Mouse (Mus musculus) CH12F3 (cell line): ENCODE measurements at regions not wholly inside any gene's neighbourhood (a gene's known extent, or its start where the extent isn't known, plus 50 kb on each side); places are given as distances from the start of the nearest gene placed in this dataset.

ENCODE experiments used
- in situ Hi-C: fragments of 300-500 bp; cut with MboI; formaldehyde crosslinking; loops from 2 replicates; pipeline ENCODE4 v1.14.3; 2020; ENCODE audit warnings: low sequenced_read_pairs

DNA sequence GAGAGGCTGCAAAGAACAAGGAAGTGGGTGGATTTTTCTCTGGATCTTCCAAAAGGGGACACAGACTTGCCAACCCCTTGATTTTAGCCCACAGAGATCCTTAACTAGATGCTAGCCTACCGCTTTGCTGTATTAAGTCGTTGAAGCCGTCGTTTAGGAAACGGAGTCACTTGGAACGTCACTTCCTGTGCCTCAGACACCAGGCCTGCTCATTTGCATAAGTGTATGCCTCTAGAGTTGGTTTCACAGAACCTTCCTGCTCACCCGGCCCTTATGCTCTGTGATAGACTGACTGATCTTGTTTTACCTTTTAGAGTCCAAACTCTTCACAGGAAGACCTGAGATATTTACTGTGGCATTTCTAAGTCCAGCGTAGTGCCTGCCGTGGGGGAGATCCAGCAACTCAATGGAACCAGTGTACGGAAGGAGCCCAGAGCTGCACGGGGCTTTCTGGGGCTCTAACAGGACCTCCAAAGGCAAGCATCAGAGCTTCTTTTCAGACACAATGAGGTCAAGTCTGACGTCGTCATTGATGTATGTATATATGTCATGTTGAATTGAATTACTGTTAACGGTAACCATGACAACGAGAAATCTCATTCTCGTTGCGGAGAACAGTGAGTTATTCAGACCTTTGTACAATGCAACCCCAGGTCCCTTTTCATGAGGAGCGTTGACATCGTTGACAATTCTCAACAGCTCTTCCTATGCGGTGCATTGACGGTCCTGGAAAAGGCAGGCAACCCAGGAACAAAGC lies 72.2 kb upstream of the Ubl3 start:
- in situ Hi-C loops = no loop called here

DNA sequence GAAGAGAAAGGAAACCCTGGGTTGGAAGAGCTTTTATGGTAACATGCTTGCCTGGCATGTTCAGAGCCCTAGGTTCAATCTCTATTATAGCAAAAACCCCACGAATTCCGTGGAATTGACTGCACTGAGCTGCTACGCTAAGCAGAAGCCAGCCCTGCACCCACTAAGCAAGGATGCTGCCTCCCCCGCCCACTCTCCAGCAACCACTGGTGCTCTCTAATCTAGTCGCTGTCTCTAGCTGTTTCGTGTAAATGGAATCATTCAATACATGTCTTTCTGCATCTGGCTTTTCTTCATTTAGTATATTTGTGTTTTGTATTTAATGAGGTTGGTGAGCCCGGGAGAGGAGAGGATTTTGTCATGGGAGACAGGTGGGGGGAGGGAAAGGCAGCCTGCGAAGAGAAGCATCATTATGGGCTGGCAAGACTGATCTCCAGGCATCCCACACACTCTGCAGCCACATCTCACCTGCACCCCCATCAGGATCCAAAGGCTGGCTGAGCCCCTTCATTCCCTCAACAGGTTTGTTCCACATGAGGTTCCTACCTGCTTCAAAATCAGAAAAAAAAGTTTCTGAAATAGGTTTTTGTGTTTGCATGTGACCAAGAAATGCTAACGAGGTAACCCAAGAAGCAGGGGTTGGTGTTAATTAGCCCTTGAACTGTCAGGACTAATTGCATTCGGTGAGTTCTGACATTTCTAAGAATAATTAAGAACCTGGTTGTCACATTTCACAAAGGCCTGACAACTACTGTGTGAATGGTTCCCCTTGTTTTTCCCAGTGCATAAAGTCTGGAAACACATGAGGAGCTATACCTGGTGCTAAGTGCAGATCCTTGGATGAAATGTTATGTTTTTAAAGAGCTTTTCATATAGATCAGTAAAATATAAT lies 68.6 kb upstream of the Ubl3 start:
- in situ Hi-C loops = no loop called here

DNA sequence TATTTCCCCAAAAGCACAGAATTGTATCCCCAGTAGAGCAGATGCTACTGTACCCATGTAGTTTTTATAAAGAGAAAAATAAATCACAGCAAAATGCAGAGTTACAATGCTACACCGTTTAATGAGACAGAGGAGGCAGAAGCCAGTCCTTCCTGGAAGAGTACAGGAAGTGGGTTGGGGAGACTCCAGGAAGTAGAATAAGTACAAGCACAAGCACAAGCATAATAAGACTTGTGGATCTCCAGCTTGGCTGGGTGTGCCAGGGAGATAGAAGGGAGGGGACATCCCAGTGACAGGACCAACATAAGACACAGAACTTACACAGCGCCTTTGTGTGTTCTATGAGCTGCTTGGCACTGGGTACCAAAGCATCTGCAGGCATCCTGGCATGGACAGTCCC lies 67.3 kb upstream of the Ubl3 start:
- in situ Hi-C loops = no loop called here

DNA sequence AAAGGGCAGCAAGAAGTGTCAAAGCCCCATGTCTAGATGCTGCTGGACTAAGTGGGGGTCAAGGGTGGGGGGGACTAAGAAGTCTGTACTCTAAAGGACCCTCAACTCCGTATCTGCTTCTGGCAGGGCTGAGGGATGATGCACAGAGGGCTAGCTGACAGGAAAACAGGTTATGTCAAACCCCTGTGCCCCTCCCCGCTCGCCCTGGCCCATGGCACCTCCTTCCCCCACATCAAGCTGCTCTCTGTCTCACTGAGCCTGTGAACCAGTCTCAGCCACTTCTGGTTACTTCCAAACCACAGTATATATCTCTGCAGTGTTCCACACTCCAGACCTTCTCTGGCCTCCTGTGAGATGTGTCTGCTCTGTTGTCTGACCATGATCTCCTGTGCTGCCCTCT lies 63.8 kb upstream of the Ubl3 start:
- in situ Hi-C loops = no loop called here

DNA sequence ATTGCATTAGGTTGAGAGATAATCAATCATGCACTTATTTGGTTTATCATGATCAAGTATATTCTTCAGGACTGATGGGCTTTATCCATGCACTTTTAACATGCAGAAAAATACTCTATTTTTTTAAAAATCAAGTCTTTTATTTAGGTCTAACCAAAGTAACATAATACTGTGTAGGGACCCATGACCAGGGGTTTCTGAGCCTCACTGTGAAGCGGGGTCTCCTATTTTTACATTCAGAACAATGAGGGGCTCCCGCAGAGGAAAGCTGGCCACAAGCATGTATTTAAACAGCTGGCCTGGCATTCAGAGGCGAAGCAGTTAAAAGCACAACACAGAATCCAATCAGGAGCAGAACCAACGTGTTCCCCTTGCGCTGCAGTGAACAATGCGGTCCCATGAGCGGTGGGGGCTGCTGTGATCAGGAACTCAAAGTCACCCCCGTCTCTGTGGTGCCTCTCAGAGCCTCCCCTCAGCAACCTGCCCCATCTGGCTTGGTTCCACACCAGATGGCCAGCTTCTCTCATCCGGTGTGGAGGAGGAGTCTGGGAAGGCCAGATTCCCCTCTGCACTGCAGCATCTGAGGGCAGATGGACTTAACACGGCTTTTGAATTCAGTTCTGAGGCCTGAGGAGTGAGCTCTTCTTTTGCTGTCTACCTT lies 63.2 kb upstream of the Ubl3 start:
- in situ Hi-C loops = no loop called here

DNA sequence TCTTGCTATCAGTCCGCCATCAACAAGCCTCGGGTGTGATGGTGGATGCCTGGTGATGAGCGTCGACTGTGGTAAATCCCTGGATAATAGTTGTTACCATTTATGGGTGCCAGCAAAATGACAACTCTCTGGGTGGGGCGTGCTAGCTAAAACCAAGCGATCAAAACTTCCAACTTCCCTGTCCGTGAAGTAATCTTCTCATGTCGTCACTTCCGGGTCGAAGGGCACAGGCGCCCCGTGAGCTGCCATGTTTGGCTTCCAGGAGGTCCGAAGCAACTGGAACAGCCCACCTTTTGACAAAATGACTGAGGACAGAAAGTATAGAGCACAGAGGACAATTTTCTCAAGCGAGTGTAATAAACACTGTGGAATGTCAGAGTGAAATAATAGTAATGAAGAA lies 62.5 kb upstream of the Ubl3 start:
- in situ Hi-C loops = no loop called here

DNA sequence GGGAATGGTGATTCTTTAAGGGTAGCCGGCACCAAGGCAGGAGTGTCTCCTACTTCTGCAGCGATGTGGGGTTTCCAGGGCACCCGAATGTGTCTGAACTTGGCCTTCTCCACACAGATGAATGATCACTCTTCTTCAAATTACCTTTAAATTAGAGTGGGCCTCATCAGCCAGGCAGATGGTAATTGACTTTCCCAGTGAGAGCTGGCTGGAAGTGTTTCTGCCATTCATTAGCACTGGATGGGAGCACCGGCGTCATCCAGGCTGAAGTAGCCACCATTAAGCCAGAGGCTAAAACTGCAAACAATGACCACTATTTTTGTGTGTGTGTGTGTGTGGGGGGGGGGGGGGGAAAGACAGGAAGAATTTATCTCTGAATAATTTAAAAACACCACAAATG lies 58.7 kb upstream of the Ubl3 start:
- in situ Hi-C loops = no loop called here

DNA sequence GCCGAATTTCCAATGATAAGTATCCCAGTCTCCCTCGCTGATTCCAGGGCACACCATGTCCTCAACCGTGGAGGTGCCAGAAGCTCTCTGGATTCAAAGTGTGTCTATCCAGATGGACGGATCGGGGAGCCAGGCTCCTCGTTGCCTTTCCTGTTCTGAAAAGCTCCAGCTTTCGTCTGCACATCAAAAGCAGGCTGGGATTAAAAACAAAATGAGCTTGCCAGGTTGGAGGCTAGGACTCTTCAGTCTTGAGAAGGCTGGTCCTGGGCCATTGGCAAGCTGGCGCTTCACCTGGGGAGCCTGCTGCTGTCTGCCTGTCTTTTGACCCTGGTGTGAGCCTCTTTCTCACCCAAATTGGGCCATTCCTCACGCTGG lies 56.9 kb upstream of the Ubl3 start:
- in situ Hi-C loops = no loop called here

DNA sequence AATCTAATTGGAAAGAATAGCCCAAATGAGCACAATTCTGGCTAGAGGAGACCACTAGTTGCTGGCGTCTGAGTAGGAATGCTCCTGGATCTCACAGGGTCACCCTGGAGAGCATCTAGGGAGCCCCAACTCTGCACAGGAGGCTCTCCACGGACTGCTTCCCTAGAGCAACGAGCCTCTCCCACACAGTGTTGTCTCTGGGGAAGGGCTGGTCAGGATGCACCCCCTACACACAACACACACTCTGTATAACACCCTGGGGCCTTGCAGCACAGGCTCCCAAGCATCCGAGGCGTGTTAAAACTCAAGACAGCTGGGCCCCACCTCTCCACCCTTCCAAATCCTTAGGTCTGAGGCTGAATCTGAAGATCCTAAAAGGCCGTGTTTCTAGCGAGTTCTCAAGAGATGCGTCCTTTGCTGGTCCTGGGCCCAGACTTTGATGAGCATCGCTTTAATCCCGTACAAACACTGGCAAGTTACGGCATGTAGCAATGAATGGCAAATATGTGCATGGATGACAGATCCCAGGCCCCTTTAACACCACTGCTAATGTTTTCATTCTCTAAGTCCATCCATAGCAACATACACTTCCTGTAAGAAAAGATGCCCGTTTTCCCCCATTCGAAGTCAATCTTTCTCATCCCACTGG lies 56.4 kb upstream of the Ubl3 start:
- in situ Hi-C loops = no loop called here

DNA sequence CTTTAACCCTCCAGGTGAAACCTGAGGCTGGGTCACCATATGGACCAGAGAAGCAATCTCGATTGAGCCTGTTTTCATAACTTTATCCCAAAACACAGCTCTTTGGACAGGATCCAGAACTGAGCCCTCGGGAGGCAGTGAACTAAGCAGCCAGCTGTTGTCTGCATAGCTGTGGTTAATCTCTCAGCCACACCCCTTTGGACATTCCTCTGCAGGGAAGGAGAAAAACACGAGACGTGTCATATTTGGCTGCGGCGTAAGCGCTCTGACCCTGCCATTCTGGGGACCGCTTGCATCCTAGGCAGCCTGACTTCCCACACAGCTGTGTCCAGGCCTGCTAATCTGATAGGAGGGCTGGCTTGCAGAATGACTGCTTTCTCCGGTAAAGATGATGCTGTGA lies 55.6 kb upstream of the Ubl3 start:
- in situ Hi-C loops = no loop called here

DNA sequence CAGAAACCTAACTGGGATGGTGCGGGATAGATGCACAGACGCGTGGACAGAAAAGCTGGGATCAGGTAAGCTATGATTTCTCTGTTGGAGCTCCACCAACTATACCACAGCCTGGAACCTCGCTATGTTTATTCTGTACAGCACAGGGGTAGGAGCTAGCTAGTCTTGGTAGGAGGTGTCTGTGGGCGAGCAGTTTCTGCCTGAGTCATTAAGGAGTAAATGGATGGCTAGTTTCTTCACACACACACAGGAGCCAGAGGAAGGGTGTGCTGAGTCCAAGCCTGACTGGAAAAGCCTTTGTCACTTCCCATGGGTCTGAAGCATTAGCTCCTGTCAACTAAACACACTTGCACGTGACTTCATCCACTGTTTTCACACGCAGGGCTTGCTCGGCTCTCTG lies 53.1 kb upstream of the Ubl3 start:
- in situ Hi-C loops = no loop called here
